Mouse (Mus musculus) heart, embryonic 14.5 days (tissue): Measurements from ENCODE around the gene Atf4. TPM values are rescaled to one million over a fixed set of nuclear protein-coding genes. Genes with fewer than 3 reads are reported as not detected.

ENCODE experiments used
- ATAC-seq: fragments of 200-750 bp; cut with Nextera tagmentation; 2 replicates; pipeline ENCODE4 v1.8.0; 2017; ENCODE audit warnings: low read depth, moderate TSS enrichment; ENCODE audit not compliant: insufficient number of reproducible peaks, insufficient read depth, low FRiP score
- H3K27ac ChIP-seq, 2 experiments: fragments of 200-500 bp in 1 of 2; fragments of 300-500 bp in 1 of 2; sonication (generic) in 1 of 2; replicated peaks in 1 of 2; 2 replicates each; pipeline ENCODE4 v1.5.1; 2012 to 2014; ENCODE audit warnings: low read depth in 2 of 2, low read length in 2 of 2, control low read depth in 1 of 2, mild to moderate bottlenecking in 1 of 2, mixed read lengths in 1 of 2; ENCODE audit not compliant: control insufficient read depth in 1 of 2, insufficient read depth in 1 of 2
- H3K27me3 ChIP-seq: fragments of 300-500 bp; sonication (generic); 2 replicates; pipeline ENCODE4 v1.6.1; 2014; ENCODE audit warnings: mild to moderate bottlenecking, low read length, control low read depth; ENCODE audit not compliant: control insufficient read depth, insufficient read depth
- H3K36me3 ChIP-seq: fragments of 300-500 bp; sonication (generic); 2 replicates; pipeline ENCODE4 v1.6.1; 2014; ENCODE audit warnings: mild to moderate bottlenecking, control low read depth, low read length, mixed read lengths; ENCODE audit not compliant: control insufficient read depth, insufficient read depth
- H3K4me1 ChIP-seq, 2 experiments: fragments of 200-500 bp in 1 of 2; fragments of 300-500 bp in 1 of 2; sonication (generic) in 1 of 2; 2 replicates each; pipeline ENCODE4 v1.6.1; 2012 to 2014; ENCODE audit warnings: low read length in 2 of 2, control low read depth in 1 of 2, mixed read lengths in 1 of 2; ENCODE audit not compliant: control insufficient read depth in 2 of 2, insufficient read depth in 2 of 2
- H3K4me2 ChIP-seq: fragments of 300-500 bp; sonication (generic); 2 replicates; pipeline ENCODE4 v1.6.1; 2014; ENCODE audit warnings: mild to moderate bottlenecking, low read length
- H3K4me3 ChIP-seq, 2 experiments: fragments of 200-500 bp in 1 of 2; fragments of 300-500 bp in 1 of 2; sonication (generic) in 1 of 2; 2 replicates each; pipeline ENCODE4 v1.5.1; 2012 to 2014; ENCODE audit warnings: low read length in 2 of 2, mild to moderate bottlenecking in 2 of 2, control low read depth in 1 of 2, low read depth in 1 of 2, moderate library complexity in 1 of 2; ENCODE audit not compliant: control insufficient read depth in 1 of 2, insufficient read depth in 1 of 2
- H3K9ac ChIP-seq: fragments of 300-500 bp; sonication (generic); 2 replicates; pipeline ENCODE4 v1.6.1; 2014; ENCODE audit warnings: mild to moderate bottlenecking, low read length
- H3K9me3 ChIP-seq: fragments of 300-500 bp; sonication (generic); 2 replicates; pipeline ENCODE4 v1.6.1; 2016; ENCODE audit warnings: low read length, control low read depth; ENCODE audit not compliant: control insufficient read depth
- WGBS: fragments of 180-500 bp; shearing (Covaris S2); extraction: QIAGEN DNeasy Blood & Tissue Kit; methylation state at CpG from one replicate; pipeline ENCODE4 v1.1.7; 2014; 5-methylcytosine and 5-hydroxymethylcytosine counted together
- polyA plus RNA-seq: library from polyadenylated mRNA; unstranded; fragments of >200 nt; fragmentation: Nextera tagmentation; extraction: Ambion mirVana; gene quantifications from 2 replicates; pipeline ENCODE4 v1.2.1, GENCODE M21; 2014

The Atf4 gene
- polyA plus RNA-seq, 1 experiment from 2014 or later: 71.5 TPM

DNA sequence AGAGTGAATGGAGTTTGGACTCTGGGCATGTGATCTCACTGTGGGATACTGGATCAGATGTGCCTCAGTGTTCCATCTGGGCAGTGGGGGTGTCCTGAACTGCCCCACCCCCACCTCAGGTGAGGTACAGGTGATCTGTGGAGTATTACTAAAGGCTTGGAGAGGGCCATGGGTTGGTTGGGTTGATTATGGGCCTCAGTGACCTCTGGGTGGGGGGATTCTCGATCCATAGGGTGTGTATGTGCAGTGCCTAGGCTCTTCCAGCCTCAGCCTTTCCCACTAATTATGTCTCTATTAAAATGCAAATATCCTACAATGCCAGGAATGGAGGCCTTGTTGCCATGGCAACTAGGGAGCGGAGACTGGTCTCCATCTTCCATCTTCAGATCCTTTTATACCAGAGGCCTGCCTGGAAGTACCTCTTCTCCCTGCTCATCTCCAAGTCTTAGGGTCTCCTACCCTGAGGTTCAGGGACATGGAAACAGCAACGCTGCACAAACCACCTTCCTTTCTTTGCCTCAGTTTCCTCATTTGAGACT, 16.9 kb downstream of the Atf4 start:
- WGBS: 65% methylated on average over 3 of the region's 3 CpGs

DNA sequence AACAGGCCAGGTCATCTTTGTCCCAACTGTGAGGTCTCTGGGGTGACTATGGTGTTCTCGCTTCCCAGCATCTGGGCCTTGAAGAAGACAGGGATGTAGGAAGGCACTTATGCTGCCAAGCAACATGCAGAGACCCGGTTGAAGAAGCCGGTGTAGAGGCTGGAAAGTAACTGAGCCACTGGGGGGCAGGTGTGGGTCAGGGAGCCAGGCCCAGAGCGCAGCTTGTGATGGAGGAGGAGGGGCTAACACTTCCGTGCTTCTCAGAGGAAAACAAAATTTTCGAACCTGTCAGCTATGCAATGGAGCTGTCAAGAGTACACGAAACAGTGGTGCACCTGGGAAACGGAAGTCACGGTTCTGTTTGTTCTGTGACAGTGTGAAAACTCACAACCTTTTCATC, 22.1 kb downstream of the Atf4 start:
- H3K9ac ChIP-seq: no peak overlapping the region
- 45% methylated on average over 9 of the region's 9 CpGs for WGBS
- H3K27ac ChIP-seq: no peak overlapping the region
- no peak overlapping the region for H3K4me3 ChIP-seq
- peaks cover 23% of the 10 kb centered on the region for H3K27me3 ChIP-seq
- no peaks in the 10 kb centered on the region for H3K36me3 ChIP-seq
- H3K9me3 ChIP-seq: no peaks in the 10 kb centered on the region
- H3K4me2 ChIP-seq: no peak overlapping the region
- no peaks in the 10 kb centered on the region for H3K4me1 ChIP-seq
- ATAC-seq: no peak

More for the DNA sequence above, 16.9 kb downstream of the Atf4 start:
- H3K9ac ChIP-seq: no peak overlapping the region
- no peaks in the 10 kb centered on the region for H3K4me1 ChIP-seq
- H3K9me3 ChIP-seq: 0 out of 2 replicates have a peak, but pooled peaks cover 2% of the 10 kb centered on the region
- no peaks in the 10 kb centered on the region for H3K36me3 ChIP-seq
- H3K4me3 ChIP-seq: no peak overlapping the region
- H3K27me3 ChIP-seq: no peaks in the 10 kb centered on the region
- no peak for ATAC-seq
- no peak overlapping the region for H3K4me2 ChIP-seq
- no peak overlapping the region for H3K27ac ChIP-seq

DNA sequence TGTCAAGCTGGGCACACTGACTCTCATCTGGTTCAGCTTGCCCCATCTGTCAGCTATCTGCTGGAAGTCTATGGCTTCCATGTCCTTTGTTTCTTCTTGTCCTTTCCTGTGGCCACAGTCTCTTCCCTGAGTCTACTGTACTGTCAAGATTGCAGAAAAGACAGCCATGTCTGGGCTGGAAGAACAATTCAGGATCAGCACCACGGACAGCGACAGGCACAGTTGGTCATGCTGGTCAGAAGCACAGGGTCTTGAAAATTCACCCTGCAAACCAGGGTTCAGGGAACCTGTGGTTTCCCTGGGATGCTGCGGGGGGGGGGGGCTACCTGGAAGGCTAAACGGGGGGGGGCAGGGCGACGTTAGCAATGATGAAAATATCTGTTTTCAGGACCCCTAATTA, 22.6 kb downstream of the Atf4 start:
- 1% methylated on average over 6 of the region's 6 CpGs for WGBS

DNA sequence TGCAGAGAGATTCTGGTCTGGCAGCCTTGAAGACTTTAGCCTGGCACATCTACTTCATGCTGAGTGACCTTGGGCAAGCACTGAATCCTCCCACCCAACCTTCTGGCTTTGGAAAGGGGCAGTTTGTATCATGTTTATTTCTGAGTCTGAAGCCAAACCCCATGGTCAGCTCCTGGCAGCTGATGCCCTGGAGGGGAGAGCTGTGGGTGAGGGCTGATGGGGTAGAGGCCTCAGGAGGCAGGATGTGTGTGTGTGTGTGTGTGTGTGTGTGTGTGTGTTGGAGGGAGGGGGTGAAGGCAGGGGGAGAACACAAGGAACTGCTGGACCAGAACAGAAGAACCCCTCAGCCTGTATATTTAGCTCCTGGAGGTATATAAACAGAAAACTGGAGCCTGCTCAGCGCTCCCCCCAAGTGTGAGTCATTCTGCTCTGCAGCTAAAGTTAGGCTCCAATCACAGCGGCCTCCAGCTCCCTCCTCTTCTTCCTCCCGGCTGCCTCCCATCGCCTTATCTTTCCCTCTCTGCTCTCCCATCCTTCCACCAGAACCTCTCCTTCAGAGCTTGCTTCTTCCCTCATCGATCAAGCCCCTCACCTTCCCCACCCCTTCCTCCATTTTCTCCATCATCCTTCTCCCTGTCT, 23.3 kb downstream of the Atf4 start:
- Histone ChIP-seq H3K4me2 (no peak overlapping the region), H3K36me3 (no peaks in the 10 kb centered on the region), H3K4me3 (no peak overlapping the region), H3K9ac (no peak overlapping the region), H3K27me3 (peaks cover 35% of the 10 kb centered on the region), H3K9me3 (no peaks in the 10 kb centered on the region), H3K27ac (no peak overlapping the region), H3K4me1 (no peaks in the 10 kb centered on the region)
- ATAC-seq: no peak
- 37% methylated on average over 4 of the region's 5 CpGs for WGBS

More for the DNA sequence above, 22.6 kb downstream of the Atf4 start:
- H3K9ac ChIP-seq: no peak overlapping the region
- H3K36me3 ChIP-seq: no peaks in the 10 kb centered on the region
- no peak overlapping the region for H3K4me3 ChIP-seq
- H3K9me3 ChIP-seq: no peaks in the 10 kb centered on the region
- H3K27ac ChIP-seq: no peak overlapping the region
- no peaks in the 10 kb centered on the region for H3K4me1 ChIP-seq
- no peak for ATAC-seq
- H3K27me3 ChIP-seq: peaks cover 29% of the 10 kb centered on the region
- H3K4me2 ChIP-seq: no peak overlapping the region

DNA sequence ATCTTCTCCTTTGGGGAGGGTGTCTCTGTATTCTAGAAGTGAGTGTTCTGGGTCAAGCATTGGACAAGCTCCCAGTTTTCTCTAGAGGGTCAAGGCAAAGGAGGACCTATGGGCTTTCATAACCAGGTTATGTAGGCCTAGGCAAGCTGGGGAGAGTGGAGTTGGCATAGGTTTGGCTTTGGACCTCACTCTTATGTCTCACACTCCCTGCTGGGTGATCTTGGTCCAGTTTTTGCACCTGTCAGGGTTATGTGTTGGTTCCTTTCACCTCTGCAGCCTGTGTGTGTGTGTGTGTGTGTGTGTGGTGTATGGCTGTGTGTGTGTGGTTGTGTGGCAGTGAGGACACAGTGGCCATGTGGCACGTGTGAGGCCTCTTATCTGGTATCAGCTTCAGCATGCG, 24.1 kb downstream of the Atf4 start:
- Histone ChIP-seq H3K27ac (no peak overlapping the region), H3K4me1 (no peaks in the 10 kb centered on the region), H3K27me3 (peaks cover 43% of the 10 kb centered on the region), H3K4me2 (no peak overlapping the region), H3K4me3 (no peak overlapping the region), H3K9me3 (no peaks in the 10 kb centered on the region), H3K9ac (no peak overlapping the region), H3K36me3 (no peaks in the 10 kb centered on the region)
- 78% methylated on average over 2 of the region's 2 CpGs for WGBS
- ATAC-seq: no peak

DNA sequence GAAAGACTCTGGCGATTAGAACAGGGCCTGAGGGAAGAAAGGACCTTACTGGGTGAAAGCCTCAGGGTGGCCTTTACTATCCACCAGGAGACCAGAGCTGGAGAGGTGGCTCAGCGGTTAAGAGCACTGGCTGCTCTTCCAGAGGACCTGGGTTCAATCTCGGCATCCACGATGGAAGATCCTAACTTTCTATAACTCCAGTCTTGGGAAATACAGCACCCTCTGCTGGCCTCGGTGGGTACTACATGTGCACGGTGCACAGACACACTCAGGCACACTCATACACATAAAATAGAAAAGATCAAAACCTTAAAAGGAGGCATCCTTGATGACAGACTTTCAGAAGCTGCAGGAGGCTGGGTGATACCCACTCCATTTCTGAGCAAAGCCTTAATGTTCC, 25.7 kb downstream of the Atf4 start:
- Histone ChIP-seq H3K9ac (no peak overlapping the region), H3K4me1 (no peaks in the 10 kb centered on the region), H3K27me3 (peaks cover 59% of the 10 kb centered on the region), H3K36me3 (no peaks in the 10 kb centered on the region), H3K9me3 (no peaks in the 10 kb centered on the region), H3K4me3 (no peak overlapping the region), H3K4me2 (no peak overlapping the region), H3K27ac (no peak overlapping the region)
- ATAC-seq: no peak
- WGBS: 27% methylated on average over 6 of the region's 6 CpGs

DNA sequence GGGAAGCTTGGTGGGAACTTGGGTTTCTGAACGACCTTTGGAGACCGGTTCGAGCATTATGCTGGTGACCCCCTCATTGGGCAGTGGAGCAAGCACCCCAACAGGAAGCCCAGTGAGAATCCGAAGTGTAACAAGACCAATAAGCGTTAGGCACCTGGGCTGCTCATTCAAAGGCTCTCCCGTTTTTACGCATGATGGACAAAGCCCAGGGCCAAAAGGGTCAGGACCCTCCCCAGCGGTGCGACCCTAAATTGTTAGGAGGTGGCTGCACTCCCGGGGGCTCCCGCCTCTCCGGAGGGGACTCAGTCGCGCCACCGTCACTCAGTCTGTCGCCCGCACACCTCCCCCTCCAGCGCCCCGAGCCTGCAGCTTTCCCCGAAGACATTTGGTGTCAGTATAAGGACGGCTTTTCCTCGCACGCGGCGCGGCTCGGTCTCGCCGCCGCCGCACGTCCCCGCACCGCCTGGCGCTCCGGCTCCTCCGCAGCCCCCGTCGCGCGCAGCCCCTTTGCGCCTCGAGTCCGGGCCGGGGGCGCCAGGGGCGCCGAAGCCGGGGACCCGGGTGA, 31.9 kb downstream of the Atf4 start, which contains the start of gene Cacna1i:
Gene Cacna1i (plus strand): TSS at position 388 of the 565 bp plus-strand sequence.
- H3K36me3 ChIP-seq: no peaks in the 10 kb centered on the region
- 2% methylated on average over 46 of the region's 50 CpGs for WGBS

More for the DNA sequence above, 31.9 kb downstream of the Atf4 start, which contains the start of gene Cacna1i:
- Histone ChIP-seq H3K4me1 (peaks cover 2 to 9% of the 10 kb centered on the region in 2 experiments; a peak in 3 of 4 replicates), H3K4me3 (peak within 1 kb of the TSS; percentile 34 to 43; a peak in 3 of 4 replicates), H3K9ac (peak within 1 kb of the TSS; percentile 41; the same call in 1 of the 2 replicates), H3K27me3 (peaks cover 100% of the 10 kb centered on the region), H3K4me2 (peak within 1 kb of the TSS; percentile 83), H3K9me3 (no peaks in the 10 kb centered on the region), H3K27ac (no peak within 1 kb of the TSS)
- ATAC-seq: no peak
